Mouse (Mus musculus) lung, adult 2 months (tissue): ENCODE results near the gene Ankrd37.

Experiments
- CTCF ChIP-seq: fragments of 200-500 bp; IDR thresholded peaks from 2 replicates; pipeline ENCODE4 v1.5.1; 2011; ENCODE audit warnings: mild to moderate bottlenecking, low read length, control low read depth; ENCODE audit not compliant: insufficient read depth
- POLR2A ChIP-seq: fragments of 200-500 bp; IDR thresholded peaks from 2 replicates; pipeline ENCODE4 v1.6.1; 2011; ENCODE audit warnings: low read depth, mild to moderate bottlenecking, control low read depth, low read length, borderline replicate concordance; ENCODE audit errors: extremely low read depth

DNA sequence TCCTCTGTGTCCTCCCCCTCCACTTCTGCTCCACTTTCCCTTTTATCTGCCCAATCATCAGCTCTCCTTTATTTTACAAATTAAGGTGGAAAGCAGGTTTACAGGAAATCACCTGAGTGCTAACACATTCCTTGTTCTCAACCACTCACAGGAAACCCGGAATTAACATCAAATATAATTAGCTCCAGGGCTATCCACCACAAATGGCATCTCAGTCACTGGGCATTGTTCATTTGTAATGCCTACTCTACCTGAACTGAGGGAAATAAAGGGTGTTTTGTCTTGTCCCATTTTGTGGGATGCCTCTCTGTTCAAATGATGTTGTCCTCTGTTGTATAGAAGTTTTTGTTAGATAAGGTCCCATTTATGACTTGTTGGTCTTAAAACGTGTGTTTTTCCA, 54.9 kb downstream of the Ankrd37 start:
- TF ChIP-seq CTCF (no peak), POLR2A (no peak)
